ENCODE assay signal across 20 mouse cellular contexts in genomic region chr3:95636072-95636471, GRCm38 (mm10). TPM values are rescaled to one million over a fixed set of nuclear protein-coding genes. Genes with fewer than 3 reads are reported as not detected.
A peak's percentile ranks its signal among the peaks of the same experiment; 100 is the strongest.
DNase-seq lines count a peak whose midpoint lies in the region; TF ChIP-seq lines count a peak whose summit lies in the region.
"Had no signal": no experiment of that assay in that cellular context is flagged by ENCODE, and none has a peak within 500 bp of the region (broad histone marks: within the 10 kb centered on the region; RNA-seq: fewer than 3 reads in every experiment).

No protein-coding gene starts in this region.

- H3K27me3 ChIP-seq in spleen, adult 2 months (ENCODE audit: control insufficient read depth, insufficient read depth, low read length), result no peaks in the 10 kb centered on the region
- no peaks in the 10 kb centered on the region for H3K27me3 ChIP-seq in small intestine, adult 2 months (ENCODE audit: control insufficient read depth, insufficient read depth, low read length)
- H3K27me3 ChIP-seq: CH12.LX; forebrain, embryonic 12.5 days; heart, embryonic 15.5 days; limb, embryonic 12.5 days; lung, embryonic 15.5 days had no signal

- 0 out of 2 replicates have a peak overlapping the region, but pooled peaks have one; percentile 32 for H3K27ac ChIP-seq in spleen, adult 2 months (ENCODE audit: insufficient read depth, low read length)
- H3K27ac ChIP-seq in small intestine, adult 2 months (ENCODE audit: insufficient read depth, low read depth, low read length), result peak overlapping the region; percentile 70
- H3K27ac ChIP-seq: embryonic facial prominence, embryonic 10.5 days; forebrain, embryonic 12.5 days; heart, adult 2 months; limb, embryonic 12.5 days; lung, embryonic 15.5 days; midbrain, embryonic 10.5 days had no signal

- H3K4me1 ChIP-seq in spleen, adult 2 months (ENCODE audit: control insufficient read depth, insufficient read depth, insufficient read length), result peaks cover 5% of the 10 kb centered on the region; the same call in 1 of the 2 replicates
- H3K4me1 ChIP-seq in small intestine, adult 2 months (ENCODE audit: control insufficient read depth, insufficient read depth, insufficient read length, low read length), result peaks cover 8% of the 10 kb centered on the region
- H3K4me1 ChIP-seq: forebrain, embryonic 12.5 days; limb, embryonic 12.5 days; lung, embryonic 15.5 days; midbrain, embryonic 10.5 days had no signal

- H3K4me3 ChIP-seq in spleen, adult 2 months (ENCODE audit: extremely low read depth, insufficient read depth, insufficient read length), result no peak overlapping the region
- H3K4me3 ChIP-seq in small intestine, adult 2 months (ENCODE audit: low read depth, low read length), result no peak overlapping the region
- H3K4me3 ChIP-seq: embryonic facial prominence, embryonic 10.5 days; forebrain, embryonic 12.5 days; heart, adult 2 months; heart, embryonic 15.5 days; limb, embryonic 12.5 days; lung, embryonic 15.5 days; midbrain, embryonic 10.5 days had no signal

- peak; percentile 36 for DNase-seq in kidney, adult 11 months
- no peak for DNase-seq in kidney, postnatal 10 days
- no peak for DNase-seq in spleen, adult 2 months (ENCODE audit: low read depth in 1 of 2, low spot score in 2 of 2)
- no peak for DNase-seq in spleen, postnatal 36 days (ENCODE audit: low spot score in 2 of 2)
- DNase-seq in kidney, postnatal 25 days, result peak; percentile 35 to 63
- DNase-seq in cerebellum, adult 11-12 months, result no peak
- no peak for DNase-seq in layer of hippocampus, postnatal 36 days
- DNase-seq: adrenal gland, postnatal 10 days; cerebellum, adult 11 months; heart, adult 2 months; lung, postnatal 4 days; thymus, postnatal 25 days had no signal

- peaks cover 16% of the 10 kb centered on the region for H3K36me3 ChIP-seq in spleen, adult 2 months (ENCODE audit: control insufficient read depth, insufficient read depth, low read length)
- peaks cover 33% of the 10 kb centered on the region for H3K36me3 ChIP-seq in small intestine, adult 2 months (ENCODE audit: control insufficient read depth, insufficient read depth, low read length)

- TF ChIP-seq CTCF in spleen, adult 2 months (IDR thresholded peaks at IDR 0.05; ENCODE audit: extremely low read depth, insufficient read depth, insufficient read length, insufficient replicate concordance), result no peak
- TF ChIP-seq CTCF in small intestine, adult 2 months (IDR thresholded peaks at IDR 0.05; ENCODE audit: extremely low read depth, insufficient read length, insufficient replicate concordance, low read depth, low read length), result no peak

- no peak for TF ChIP-seq POLR2A in spleen, adult 2 months (IDR thresholded peaks at IDR 0.05; ENCODE audit: low read depth, low read length)
- no peak for TF ChIP-seq POLR2A in small intestine, adult 2 months (IDR thresholded peaks at IDR 0.05; ENCODE audit: low read depth, low read length)

- WGBS in spleen, adult 2 months, result 91% methylated on average over 4 of the region's 4 CpGs
- WGBS in small intestine, adult 2 months, result 51% methylated on average over 4 of the region's 4 CpGs

RNA-seq across cellular contexts. Expression of gene Ensa, which starts 11.3 kb away (rescaled TPM):
- 8.3 and 10.4 TPM in 2 replicates for polyA plus RNA-seq in spleen, adult 2 months (2012; rRNA removed)
- polyA plus RNA-seq in small intestine, adult 2 months (2012; rRNA removed), result 5.2 and 10.1 TPM in 2 replicates
- total RNA-seq in layer of hippocampus, postnatal 36 days (2021), result 100 to 1,000 TPM; 310 TPM

RNA-seq across cellular contexts. Expression of gene Mcl1, which starts 22.5 kb away (rescaled TPM):
- polyA plus RNA-seq in spleen, adult 2 months (2012; rRNA removed), result 169 and 276 TPM in 2 replicates
- polyA plus RNA-seq in small intestine, adult 2 months (2012; rRNA removed), result 119 and 327 TPM in 2 replicates
- 10 to 100 TPM; 60.8 to 61.3 TPM for total RNA-seq in layer of hippocampus, postnatal 36 days (2021)

RNA-seq across cellular contexts. Expression of gene Golph3l, which starts 47.3 kb away (rescaled TPM):
- polyA plus RNA-seq in spleen, adult 2 months (2012; rRNA removed), result 3.3 and 3.8 TPM in 2 replicates
- polyA plus RNA-seq in small intestine, adult 2 months (2012; rRNA removed), result 1.8 and 4.8 TPM in 2 replicates
- 10 to 100 TPM; 26.3 to 26.4 TPM for total RNA-seq in layer of hippocampus, postnatal 36 days (2021)

RNA-seq across cellular contexts. Expression of gene Adamtsl4, which starts 51.6 kb away (rescaled TPM):
- polyA plus RNA-seq in spleen, adult 2 months (2012; rRNA removed), result 7.9 and 8.1 TPM in 2 replicates
- polyA plus RNA-seq in small intestine, adult 2 months (2012; rRNA removed), result 6.4 and 8.2 TPM in 2 replicates
- 1 to 10 TPM; 5.0 to 5.1 TPM for total RNA-seq in layer of hippocampus, postnatal 36 days (2021)

Comparison
In these comparisons a context has a peak if more than half of its experiments do, and no peak if none do; other contexts are left out.
1. DNase-seq: peak in kidney, adult 11 months (single experiment) and kidney, postnatal 25 days (2 of 2); none in kidney, postnatal 10 days (single experiment), spleen, adult 2 months (0 of 2), spleen, postnatal 36 days (0 of 2), cerebellum, adult 11-12 months (single experiment) and layer of hippocampus, postnatal 36 days (0 of 2).